Mouse (Mus musculus) lung, embryonic 14.5 days (tissue): ENCODE measurements at regions not wholly inside any gene's neighbourhood (a gene's known extent, or its start where the extent isn't known, plus 50 kb on each side); places are given as distances from the start of the nearest gene placed in this dataset.

Experiments
- ATAC-seq: fragments of 200-750 bp; cut with Nextera tagmentation; 2 replicates; pipeline ENCODE4 v1.8.0; 2017; ENCODE audit warnings: mild to moderate bottlenecking, moderate TSS enrichment, moderate library complexity; ENCODE audit not compliant: insufficient read depth
- DNase-seq: peaks from one replicate; pipeline ENCODE4 v3.0.0-alpha.2; 2015
- H3K27ac ChIP-seq: fragments of 300-500 bp; sonication (generic); 2 replicates; pipeline ENCODE4 v1.5.1; 2014; ENCODE audit warnings: low read depth, mild to moderate bottlenecking, moderate library complexity
- H3K27me3 ChIP-seq: fragments of 300-500 bp; sonication (generic); 2 replicates; pipeline ENCODE4 v1.6.1; 2014; ENCODE audit warnings: low read length, control low read depth; ENCODE audit not compliant: insufficient read depth
- H3K36me3 ChIP-seq: fragments of 300-500 bp; sonication (generic); 2 replicates; pipeline ENCODE4 v1.6.1; 2014; ENCODE audit warnings: control low read depth; ENCODE audit not compliant: insufficient read depth
- H3K4me1 ChIP-seq: fragments of 300-500 bp; sonication (generic); 2 replicates; pipeline ENCODE4 v1.6.1; 2014; ENCODE audit warnings: antibody characterized with exemption, control low read depth; ENCODE audit not compliant: insufficient read depth
- H3K4me2 ChIP-seq: fragments of 300-500 bp; sonication (generic); 2 replicates; pipeline ENCODE4 v1.6.1; 2014; ENCODE audit warnings: mild to moderate bottlenecking
- H3K4me3 ChIP-seq: fragments of 300-500 bp; sonication (generic); 2 replicates; pipeline ENCODE4 v1.5.1; 2014; ENCODE audit warnings: low read depth, low read length
- H3K9ac ChIP-seq: fragments of 300-500 bp; sonication (generic); 2 replicates; pipeline ENCODE4 v1.6.1; 2014
- H3K9me3 ChIP-seq: fragments of 300-500 bp; sonication (generic); 2 replicates; pipeline ENCODE4 v1.6.1; 2016; ENCODE audit warnings: low read depth, low read length, control low read depth
- CTCF ChIP-seq: IDR thresholded peaks from 2 replicates; pipeline ENCODE4 v1.5.1; 2016; ENCODE audit warnings: antibody characterized with exemption, low read depth
- WGBS: fragments of 180-500 bp; shearing (Covaris S2); extraction: QIAGEN DNeasy Blood & Tissue Kit; methylation state at CpG from one replicate; pipeline ENCODE4 v1.1.7; 2014; 5-methylcytosine and 5-hydroxymethylcytosine counted together

- H3K27ac ChIP-seq: no peak overlapping the region
- 79% methylated on average over 1 of the region's 1 CpGs for WGBS
- H3K4me1 ChIP-seq: no peaks in the 10 kb centered on the region
- TF ChIP-seq CTCF: no peak
- H3K27me3 ChIP-seq: no peaks in the 10 kb centered on the region
- H3K4me2 ChIP-seq: no peak overlapping the region
- H3K9me3 ChIP-seq: no peaks in the 10 kb centered on the region
- H3K9ac ChIP-seq: no peak overlapping the region
- DNase-seq (no peak), ATAC-seq (no peak)
- no peak overlapping the region for H3K4me3 ChIP-seq
- H3K36me3 ChIP-seq: no peaks in the 10 kb centered on the region
These were observed 270.0 kb downstream of the Adgrg6 start for GRCm38 (mm10) chr10:14275477-14275876.

GRCm38 (mm10) chr10:14270008-14270407 is 275.5 kb downstream of the Adgrg6 start:
- DNase-seq (no peak), ATAC-seq (no peak)
- no peak overlapping the region for H3K4me2 ChIP-seq
- no peaks in the 10 kb centered on the region for H3K9me3 ChIP-seq
- TF ChIP-seq CTCF: no peak
- H3K4me1 ChIP-seq: no peaks in the 10 kb centered on the region
- no peaks in the 10 kb centered on the region for H3K36me3 ChIP-seq
- H3K9ac ChIP-seq: no peak overlapping the region
- H3K27me3 ChIP-seq: no peaks in the 10 kb centered on the region
- 36% methylated on average over 3 of the region's 4 CpGs for WGBS
- no peak overlapping the region for H3K27ac ChIP-seq
- H3K4me3 ChIP-seq: no peak overlapping the region

- no peaks in the 10 kb centered on the region for H3K9me3 ChIP-seq
- no peak overlapping the region for H3K27ac ChIP-seq
- DNase-seq: no peak
- H3K9ac ChIP-seq: no peak overlapping the region
- H3K4me1 ChIP-seq: no peaks in the 10 kb centered on the region
- H3K4me3 ChIP-seq: no peak overlapping the region
- H3K4me2 ChIP-seq: no peak overlapping the region
- no peaks in the 10 kb centered on the region for H3K36me3 ChIP-seq
- H3K27me3 ChIP-seq: no peaks in the 10 kb centered on the region
- TF ChIP-seq CTCF: no peak
- 78% methylated on average over 3 of the region's 3 CpGs for WGBS
- no peak for ATAC-seq
These were observed 277.8 kb downstream of the Adgrg6 start for GRCm38 (mm10) chr10:14267641-14268040.

- H3K36me3 ChIP-seq: no peaks in the 10 kb centered on the region
- no peak overlapping the region for H3K27ac ChIP-seq
- DNase-seq (no peak), ATAC-seq (no peak)
- no peak for TF ChIP-seq CTCF
- H3K9me3 ChIP-seq: no peaks in the 10 kb centered on the region
- WGBS: 86% methylated on average over 8 of the region's 8 CpGs
- H3K4me2 ChIP-seq: no peak overlapping the region
- no peak overlapping the region for H3K9ac ChIP-seq
- H3K4me3 ChIP-seq: no peak overlapping the region
- no peaks in the 10 kb centered on the region for H3K27me3 ChIP-seq
- H3K4me1 ChIP-seq: no peaks in the 10 kb centered on the region
These were observed 273.8 kb downstream of the Hivep2 start for GRCm38 (mm10) chr10:14239670-14240069.

GRCm38 (mm10) chr10:14234896-14235604 is 269.2 kb downstream of the Hivep2 start:
- Histone ChIP-seq H3K4me3 (no peak overlapping the region), H3K27me3 (no peaks in the 10 kb centered on the region), H3K4me1 (no peaks in the 10 kb centered on the region), H3K27ac (no peak overlapping the region), H3K9me3 (no peaks in the 10 kb centered on the region), H3K36me3 (no peaks in the 10 kb centered on the region), H3K4me2 (no peak overlapping the region), H3K9ac (no peak overlapping the region)
- DNase-seq (no peak), ATAC-seq (no peak)
- TF ChIP-seq CTCF: no peak
- WGBS: 49% methylated on average over 10 of the region's 10 CpGs

- Histone ChIP-seq H3K36me3 (no peaks in the 10 kb centered on the region), H3K27ac (no peak overlapping the region), H3K4me3 (no peak overlapping the region), H3K4me1 (no peaks in the 10 kb centered on the region), H3K27me3 (no peaks in the 10 kb centered on the region), H3K9me3 (no peaks in the 10 kb centered on the region), H3K4me2 (no peak overlapping the region), H3K9ac (no peak overlapping the region)
- DNase-seq (no peak), ATAC-seq (no peak)
- 63% methylated on average over 5 of the region's 5 CpGs for WGBS
- TF ChIP-seq CTCF: no peak
These were observed 268.2 kb downstream of the Hivep2 start for GRCm38 (mm10) chr10:14234005-14234602.

GRCm38 (mm10) chr10:14233335-14233734 is 267.5 kb downstream of the Hivep2 start:
- no peak for TF ChIP-seq CTCF
- 71% methylated on average over 3 of the region's 3 CpGs for WGBS
- Histone ChIP-seq H3K4me3 (no peak overlapping the region), H3K27ac (no peak overlapping the region), H3K4me2 (no peak overlapping the region), H3K9ac (no peak overlapping the region), H3K4me1 (no peaks in the 10 kb centered on the region), H3K27me3 (no peaks in the 10 kb centered on the region), H3K9me3 (no peaks in the 10 kb centered on the region), H3K36me3 (no peaks in the 10 kb centered on the region)
- ATAC-seq (no peak), DNase-seq (no peak)
